Mouse (Mus musculus) embryonic facial prominence, embryonic 12.5 days (tissue): Measurements from ENCODE around the gene Robo1. TPM values are rescaled to one million over a fixed set of nuclear protein-coding genes. Genes with fewer than 3 reads are reported as not detected.

Experiments
- ATAC-seq: fragments of 200-750 bp; cut with Nextera tagmentation; 2 replicates; pipeline ENCODE4 v1.8.0; 2017; ENCODE audit not compliant: insufficient number of reproducible peaks, insufficient read depth, low FRiP score, low TSS enrichment
- H3K27ac ChIP-seq: fragments of 300-500 bp; sonication (generic); 2 replicates; pipeline ENCODE4 v1.5.1; 2016; ENCODE audit warnings: mild to moderate bottlenecking
- H3K27me3 ChIP-seq: fragments of 300-500 bp; sonication (generic); 2 replicates; pipeline ENCODE4 v1.6.1; 2016; ENCODE audit warnings: mild to moderate bottlenecking, moderate library complexity
- H3K36me3 ChIP-seq: fragments of 300-500 bp; sonication (generic); 2 replicates; pipeline ENCODE4 v1.6.1; 2016; ENCODE audit warnings: mild to moderate bottlenecking
- H3K4me1 ChIP-seq: fragments of 300-500 bp; sonication (generic); 2 replicates; pipeline ENCODE4 v1.6.1; 2016
- H3K4me2 ChIP-seq: fragments of 300-500 bp; sonication (generic); replicated peaks from 2 replicates; pipeline ENCODE4 v1.6.1; 2016; ENCODE audit warnings: mild to moderate bottlenecking, moderate library complexity
- H3K4me3 ChIP-seq: fragments of 300-500 bp; sonication (generic); 2 replicates; pipeline ENCODE4 v1.5.1; 2016; ENCODE audit warnings: mild to moderate bottlenecking
- H3K9ac ChIP-seq: fragments of 300-500 bp; sonication (generic); 2 replicates; pipeline ENCODE4 v1.6.1; 2016; ENCODE audit warnings: mild to moderate bottlenecking, moderate library complexity
- H3K9me3 ChIP-seq: fragments of 300-500 bp; sonication (generic); 2 replicates; pipeline ENCODE4 v1.6.1; 2016; ENCODE audit warnings: mild to moderate bottlenecking, moderate library complexity
- WGBS: fragments of 180-500 bp; shearing (Covaris S2); methylation state at CpG from one replicate; pipeline ENCODE4 v1.1.7; 2016; 5-methylcytosine and 5-hydroxymethylcytosine counted together
- polyA plus RNA-seq: library from polyadenylated mRNA; unstranded; fragments of >200 nt; fragmentation: Nextera tagmentation; extraction: Ambion mirVana; gene quantifications from 2 replicates; pipeline ENCODE4 v1.2.1, GENCODE M21; 2016

Gene Robo1
- polyA plus RNA-seq, 1 experiment from 2014 or later = 77.9 TPM

- WGBS = 76% methylated on average over 8 of the region's 8 CpGs
Observed at GRCm38 (mm10) chr16:72874934-72875732, 567.0 kb downstream of the Robo1 start.

GRCm38 (mm10) chr16:72888108-72888507, 580.0 kb downstream of the Robo1 start:
- H3K4me3 ChIP-seq = no peak overlapping the region
- no peak overlapping the region for H3K27ac ChIP-seq
- no peak overlapping the region for H3K9ac ChIP-seq
- H3K36me3 ChIP-seq = no peaks in the 10 kb centered on the region
- H3K4me2 ChIP-seq = no peak overlapping the region
- 20% methylated on average over 7 of the region's 7 CpGs for WGBS
- peaks cover 12% of the 10 kb centered on the region; the same call in 1 of the 2 replicates for H3K4me1 ChIP-seq
- no peaks in the 10 kb centered on the region for H3K9me3 ChIP-seq
- H3K27me3 ChIP-seq = no peaks in the 10 kb centered on the region
- ATAC-seq = no peak

More at GRCm38 (mm10) chr16:72874934-72875732, 567.0 kb downstream of the Robo1 start:
- Histone ChIP-seq H3K4me3 (no peak overlapping the region), H3K9me3 (no peaks in the 10 kb centered on the region), H3K36me3 (no peaks in the 10 kb centered on the region), H3K27me3 (no peaks in the 10 kb centered on the region), H3K9ac (no peak overlapping the region), H3K4me1 (no peaks in the 10 kb centered on the region; the same call in 1 of the 2 replicates), H3K27ac (no peak overlapping the region), H3K4me2 (no peak overlapping the region)
- ATAC-seq = no peak

DNA sequence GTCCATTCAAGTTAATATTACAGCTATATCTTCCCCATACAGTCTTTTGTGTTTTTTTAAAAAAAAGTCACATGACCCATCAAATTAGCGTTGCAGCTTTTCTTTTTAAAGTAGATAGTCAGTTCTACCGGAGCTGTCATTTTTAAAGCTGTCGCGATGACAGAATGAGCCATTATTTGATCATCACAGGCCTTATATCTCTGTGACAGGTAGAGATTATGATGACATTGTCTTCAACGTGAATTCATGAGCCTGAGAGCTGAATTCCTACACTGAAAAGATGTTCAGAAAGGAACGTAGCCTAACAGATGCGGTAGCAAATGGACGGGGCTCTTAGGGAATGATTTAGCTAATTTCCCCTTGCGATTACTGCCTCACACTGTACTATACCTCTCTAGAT, 581.3 kb downstream of the Robo1 start:
- ATAC-seq = no peak
- Histone ChIP-seq H3K4me1 (peaks cover 12% of the 10 kb centered on the region; the same call in 1 of the 2 replicates), H3K36me3 (no peaks in the 10 kb centered on the region), H3K27ac (no peak overlapping the region), H3K4me2 (no peak overlapping the region), H3K4me3 (no peak overlapping the region), H3K9ac (no peak overlapping the region), H3K9me3 (no peaks in the 10 kb centered on the region), H3K27me3 (no peaks in the 10 kb centered on the region)
- WGBS = 76% methylated on average over 9 of the region's 9 CpGs

DNA sequence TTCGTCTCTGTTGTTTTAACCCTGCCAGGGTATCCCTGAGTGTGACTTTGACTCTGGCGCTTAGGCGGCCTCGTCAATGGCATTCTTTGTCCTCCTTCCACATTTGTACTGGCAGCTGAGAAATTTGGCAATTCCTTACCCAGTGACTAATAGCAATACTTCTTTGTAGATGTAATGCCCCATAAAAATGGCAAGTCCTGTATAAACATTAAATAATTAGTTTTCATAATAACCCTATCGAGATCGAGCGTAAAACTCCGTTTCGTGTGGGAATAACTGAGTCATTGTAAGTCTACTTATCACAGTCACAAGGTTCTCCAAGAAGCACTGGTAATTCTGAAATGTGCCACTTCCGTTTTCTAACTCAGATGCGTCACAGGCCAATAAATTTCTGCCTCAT, 589.0 kb downstream of the Robo1 start:
- H3K4me2 ChIP-seq = no peak overlapping the region
- H3K27me3 ChIP-seq = no peaks in the 10 kb centered on the region
- no peak overlapping the region for H3K9ac ChIP-seq
- no peaks in the 10 kb centered on the region for H3K9me3 ChIP-seq
- no peak for ATAC-seq
- no peak overlapping the region for H3K4me3 ChIP-seq
- no peak overlapping the region for H3K27ac ChIP-seq
- no peaks in the 10 kb centered on the region for H3K36me3 ChIP-seq
- H3K4me1 ChIP-seq = peaks cover 13% of the 10 kb centered on the region; the same call in 1 of the 2 replicates
- WGBS = 65% methylated on average over 11 of the region's 11 CpGs

- H3K36me3 ChIP-seq = peaks cover 8% of the 10 kb centered on the region
- no peak overlapping the region for H3K4me2 ChIP-seq
- no peak overlapping the region for H3K9ac ChIP-seq
- no peaks in the 10 kb centered on the region for H3K4me1 ChIP-seq
- H3K27ac ChIP-seq = no peak overlapping the region
- H3K27me3 ChIP-seq = no peaks in the 10 kb centered on the region
- 84% methylated on average over 2 of the region's 2 CpGs for WGBS
- no peak for ATAC-seq
- 0 out of 2 replicates have a peak, but pooled peaks cover 3% of the 10 kb centered on the region for H3K9me3 ChIP-seq
- H3K4me3 ChIP-seq = no peak overlapping the region
Observed at GRCm38 (mm10) chr16:72908895-72909294, 600.8 kb downstream of the Robo1 start.

DNA sequence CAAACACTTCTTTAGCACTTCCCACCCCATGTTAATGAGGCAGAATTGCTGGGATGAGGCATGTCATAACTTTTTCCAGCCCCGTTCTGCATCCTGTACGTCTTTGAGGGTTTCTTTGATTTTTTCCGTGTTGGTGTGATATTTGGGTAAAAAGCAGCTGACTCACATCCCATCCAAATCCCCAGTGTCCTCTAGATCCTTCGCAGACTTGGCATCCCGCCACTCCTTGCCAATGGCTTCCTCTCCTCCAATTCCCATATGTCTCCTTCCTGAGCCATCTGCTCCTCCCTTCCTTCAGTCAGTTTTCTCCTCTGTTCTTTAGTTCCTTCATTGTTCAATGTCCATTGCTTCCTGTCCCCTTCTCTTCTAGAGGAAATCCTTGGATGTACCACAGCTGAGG, 605.0 kb downstream of the Robo1 start:
- H3K4me1 ChIP-seq = no peaks in the 10 kb centered on the region
- H3K4me3 ChIP-seq = no peak overlapping the region
- no peaks in the 10 kb centered on the region for H3K27me3 ChIP-seq
- no peak overlapping the region for H3K9ac ChIP-seq
- no peak overlapping the region for H3K27ac ChIP-seq
- ATAC-seq = no peak
- 0 out of 2 replicates have a peak, but pooled peaks cover 3% of the 10 kb centered on the region for H3K9me3 ChIP-seq
- 59% methylated on average over 5 of the region's 5 CpGs for WGBS
- no peaks in the 10 kb centered on the region for H3K36me3 ChIP-seq
- H3K4me2 ChIP-seq = no peak overlapping the region

DNA sequence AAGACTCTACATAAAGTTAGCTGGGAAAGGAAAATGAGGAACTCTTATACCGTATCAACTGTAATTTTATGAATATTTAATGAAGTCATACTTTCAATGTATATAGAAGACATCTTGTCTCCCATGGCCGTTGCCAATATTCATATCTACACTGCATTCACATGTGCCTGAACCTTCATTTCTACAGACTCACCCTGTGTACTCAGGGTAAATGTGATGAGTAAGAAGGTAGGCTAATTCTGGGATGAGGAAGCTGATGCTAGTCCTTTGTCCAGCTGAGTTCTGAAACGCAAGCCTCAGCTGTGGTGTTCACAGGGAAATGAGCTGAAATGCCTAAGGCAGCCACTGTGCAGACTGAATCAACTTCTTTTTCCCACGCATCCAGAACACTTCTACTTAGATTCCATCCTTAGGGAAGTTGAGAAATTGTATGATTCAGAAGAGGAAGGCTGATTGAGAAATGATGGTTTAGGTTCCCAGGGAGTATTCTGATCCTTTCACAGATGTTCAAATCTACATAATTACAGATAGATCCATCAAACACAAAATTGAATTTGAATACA, 606.0 kb downstream of the Robo1 start:
- Histone ChIP-seq H3K27ac (no peak overlapping the region), H3K4me3 (no peak overlapping the region), H3K36me3 (no peaks in the 10 kb centered on the region), H3K4me1 (peaks cover 4% of the 10 kb centered on the region; the same call in 1 of the 2 replicates), H3K9ac (no peak overlapping the region), H3K9me3 (0 out of 2 replicates have a peak, but pooled peaks cover 3% of the 10 kb centered on the region), H3K4me2 (no peak overlapping the region), H3K27me3 (no peaks in the 10 kb centered on the region)
- 66% methylated on average over 4 of the region's 4 CpGs for WGBS
- ATAC-seq = no peak

- 40% methylated on average over 3 of the region's 3 CpGs for WGBS
- H3K4me2 ChIP-seq = no peak overlapping the region
Observed at GRCm38 (mm10) chr16:72920013-72920412, 611.9 kb downstream of the Robo1 start.

GRCm38 (mm10) chr16:72924423-72925224, 616.5 kb downstream of the Robo1 start:
- Histone ChIP-seq H3K36me3 (no peaks in the 10 kb centered on the region), H3K9me3 (no peaks in the 10 kb centered on the region), H3K27ac (peak overlapping the region; percentile 63), H3K4me3 (0 out of 2 replicates have a peak overlapping the region, but pooled peaks have one; percentile 3), H3K9ac (no peak overlapping the region), H3K4me2 (peak overlapping the region; percentile 35), H3K27me3 (no peaks in the 10 kb centered on the region), H3K4me1 (peaks cover 49% of the 10 kb centered on the region)
- WGBS = 7% methylated on average over 15 of the region's 15 CpGs
- no peak for ATAC-seq

More at GRCm38 (mm10) chr16:72920013-72920412, 611.9 kb downstream of the Robo1 start:
- peaks cover 46% of the 10 kb centered on the region for H3K4me1 ChIP-seq
- no peaks in the 10 kb centered on the region for H3K27me3 ChIP-seq
- H3K36me3 ChIP-seq = no peaks in the 10 kb centered on the region
- no peak overlapping the region for H3K27ac ChIP-seq
- no peak for ATAC-seq
- H3K9ac ChIP-seq = no peak overlapping the region
- H3K4me3 ChIP-seq = no peak overlapping the region
- no peaks in the 10 kb centered on the region for H3K9me3 ChIP-seq

DNA sequence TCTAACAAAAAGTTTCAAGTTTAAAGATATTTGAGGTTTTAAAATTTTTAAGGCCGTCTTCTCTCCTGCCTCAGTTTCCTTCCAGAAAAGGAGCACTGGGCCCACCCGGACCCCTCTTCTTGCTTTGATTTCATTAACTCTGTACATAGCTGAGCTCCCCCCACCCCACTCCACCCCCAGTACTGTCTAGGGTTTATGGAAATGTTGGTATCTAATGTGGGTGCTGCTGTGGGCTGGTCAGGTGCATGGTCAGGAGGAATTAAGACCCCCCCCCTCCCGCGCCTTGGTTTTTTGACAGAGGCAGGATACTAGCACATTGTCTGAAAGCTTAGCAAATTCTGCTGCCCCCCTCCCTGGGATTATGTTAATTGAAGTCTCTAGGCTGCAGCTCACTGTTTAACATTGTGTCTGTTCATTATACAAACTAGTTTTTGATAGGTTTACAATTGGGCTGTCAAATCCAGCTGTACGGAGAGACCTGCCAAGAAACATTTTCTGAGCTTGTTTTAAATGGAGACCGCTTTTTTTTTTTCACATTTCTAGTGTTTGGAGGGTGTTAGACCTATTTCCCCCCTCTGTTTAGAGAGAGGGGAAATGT, 620.5 kb downstream of the Robo1 start:
- H3K36me3 ChIP-seq = 0 out of 2 replicates have a peak, but pooled peaks cover 2% of the 10 kb centered on the region
- H3K4me2 ChIP-seq = no peak overlapping the region
- no peaks in the 10 kb centered on the region for H3K27me3 ChIP-seq
- H3K9me3 ChIP-seq = no peaks in the 10 kb centered on the region
- H3K9ac ChIP-seq = no peak overlapping the region
- H3K4me1 ChIP-seq = peaks cover 29% of the 10 kb centered on the region
- H3K4me3 ChIP-seq = no peak overlapping the region
- ATAC-seq = no peak
- H3K27ac ChIP-seq = no peak overlapping the region
- WGBS = 64% methylated on average over 6 of the region's 6 CpGs

DNA sequence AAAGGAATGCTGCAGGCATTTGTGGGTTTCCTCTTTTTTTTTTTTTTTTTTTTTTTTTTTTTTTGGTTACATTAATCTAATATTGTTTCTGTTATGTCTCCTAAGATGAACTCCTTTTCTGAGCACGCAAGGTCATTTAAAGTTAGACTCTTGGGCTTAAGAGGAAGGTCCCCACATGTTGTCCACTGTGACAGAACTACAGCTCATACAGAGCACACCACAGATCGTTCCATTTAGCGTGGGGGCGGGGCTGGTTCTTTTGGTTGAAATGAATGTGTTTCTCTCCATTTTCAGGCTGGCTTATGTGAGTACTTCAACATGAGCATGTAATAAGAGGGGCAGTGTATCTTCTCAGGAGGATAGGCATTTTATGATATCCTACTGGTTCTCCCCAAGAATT, 622.8 kb downstream of the Robo1 start:
- Histone ChIP-seq H3K4me1 (peaks cover 11% of the 10 kb centered on the region; the same call in 1 of the 2 replicates), H3K9ac (no peak overlapping the region), H3K4me3 (no peak overlapping the region), H3K27ac (no peak overlapping the region), H3K4me2 (no peak overlapping the region), H3K27me3 (no peaks in the 10 kb centered on the region), H3K9me3 (no peaks in the 10 kb centered on the region), H3K36me3 (0 out of 2 replicates have a peak, but pooled peaks cover 5% of the 10 kb centered on the region)
- ATAC-seq = no peak
- WGBS = 66% methylated on average over 4 of the region's 4 CpGs
